Mouse (Mus musculus): ENCODE measurements at regions not wholly inside any gene's neighbourhood (a gene's known extent, or its start where the extent isn't known, plus 50 kb on each side); places are given as distances from the start of the nearest gene placed in this dataset.

- DNase-seq (ENCODE audit: low spot score), result no peak
Observed at GRCm38 (mm10) chr9:46633952-46634351, 314.2 kb upstream of the 4931429L15Rik start.

GRCm38 (mm10) chr9:46632576-46632975 is 312.8 kb upstream of the 4931429L15Rik start:
- peak; percentile 35 for DNase-seq (ENCODE audit: low spot score)

- no peak for DNase-seq (ENCODE audit: low spot score)
Observed at GRCm38 (mm10) chr9:46622255-46622654, 302.5 kb upstream of the 4931429L15Rik start.

- DNase-seq (ENCODE audit: low spot score), result no peak
Observed at GRCm38 (mm10) chr9:46621851-46622250, 302.1 kb upstream of the 4931429L15Rik start.

GRCm38 (mm10) chr9:46610101-46611005 is 290.6 kb upstream of the 4931429L15Rik start:
- no peak for DNase-seq (ENCODE audit: low spot score)

- no peak for DNase-seq (ENCODE audit: low spot score)
Observed at GRCm38 (mm10) chr9:46608695-46609094, 288.9 kb upstream of the 4931429L15Rik start.

GRCm38 (mm10) chr9:46600803-46601202 is 281.0 kb upstream of the 4931429L15Rik start:
- DNase-seq (ENCODE audit: low spot score), result no peak

- DNase-seq (ENCODE audit: low spot score), result peak; percentile 25
Observed at GRCm38 (mm10) chr9:46599931-46600708, 280.3 kb upstream of the 4931429L15Rik start.

GRCm38 (mm10) chr9:46598518-46598917 is 278.7 kb upstream of the 4931429L15Rik start:
- DNase-seq (ENCODE audit: low spot score), result no peak

- DNase-seq (ENCODE audit: low spot score), result no peak
Observed at GRCm38 (mm10) chr9:46593444-46593843, 273.7 kb upstream of the 4931429L15Rik start.

GRCm38 (mm10) chr9:46592908-46593307 is 273.1 kb upstream of the 4931429L15Rik start:
- no peak for DNase-seq (ENCODE audit: low spot score)

- DNase-seq (ENCODE audit: low spot score), result no peak
Observed at GRCm38 (mm10) chr9:46586818-46587217, 267.0 kb upstream of the 4931429L15Rik start.

- DNase-seq (ENCODE audit: low spot score), result no peak
Observed at GRCm38 (mm10) chr9:46581844-46582243, 262.1 kb upstream of the 4931429L15Rik start.

- DNase-seq (ENCODE audit: low spot score), result no peak
Observed at GRCm38 (mm10) chr9:46562301-46562700, 242.5 kb upstream of the 4931429L15Rik start.

- no peak for DNase-seq (ENCODE audit: low spot score)
Observed at GRCm38 (mm10) chr9:46558481-46558880, 238.7 kb upstream of the 4931429L15Rik start.

- no peak for DNase-seq (ENCODE audit: low spot score)
Observed at GRCm38 (mm10) chr9:46557781-46558180, 238.0 kb upstream of the 4931429L15Rik start.

GRCm38 (mm10) chr9:46555156-46555555 is 235.4 kb upstream of the 4931429L15Rik start:
- DNase-seq (ENCODE audit: low spot score), result no peak

GRCm38 (mm10) chr9:46554586-46555152 is 234.9 kb upstream of the 4931429L15Rik start:
- no peak for DNase-seq (ENCODE audit: low spot score)

GRCm38 (mm10) chr9:46549416-46549815 is 229.6 kb upstream of the 4931429L15Rik start:
- no peak for DNase-seq (ENCODE audit: low spot score)

- DNase-seq (ENCODE audit: low spot score), result no peak
Observed at GRCm38 (mm10) chr9:46544326-46544725, 224.5 kb upstream of the 4931429L15Rik start.

GRCm38 (mm10) chr9:46541001-46541400 is 221.2 kb upstream of the 4931429L15Rik start:
- no peak for DNase-seq (ENCODE audit: low spot score)

- no peak for DNase-seq (ENCODE audit: low spot score)
Observed at GRCm38 (mm10) chr9:46538616-46539015, 218.8 kb upstream of the 4931429L15Rik start.

Data from layer of hippocampus, adult 9-10 months (tissue).